Mouse (Mus musculus) limb, embryonic 11.5 days (tissue): Measurements from ENCODE around the gene Dscam. TPM values are rescaled to one million over a fixed set of nuclear protein-coding genes. Genes with fewer than 3 reads are reported as not detected.

Experiments
- ATAC-seq: fragments of 200-750 bp; cut with Nextera tagmentation; 2 replicates; pipeline ENCODE4 v1.8.0; 2017; ENCODE audit warnings: low read depth; ENCODE audit not compliant: insufficient number of reproducible peaks, low FRiP score, low TSS enrichment
- DNase-seq: peaks from one replicate; pipeline ENCODE4 v3.0.0-alpha.2; 2015; ENCODE audit warnings: low spot score
- H3K27ac ChIP-seq: fragments of 300-500 bp; sonication (generic); replicated peaks from 2 replicates; pipeline ENCODE4 v1.5.1; 2014; ENCODE audit warnings: low read depth, mild to moderate bottlenecking, low read length
- H3K27me3 ChIP-seq: fragments of 300-500 bp; sonication (generic); 2 replicates; pipeline ENCODE4 v1.6.1; 2014; ENCODE audit warnings: mild to moderate bottlenecking, low read length, mixed read lengths; ENCODE audit not compliant: control insufficient read depth, insufficient read depth
- H3K36me3 ChIP-seq: fragments of 300-500 bp; sonication (generic); 2 replicates; pipeline ENCODE4 v1.6.1; 2014; ENCODE audit warnings: mild to moderate bottlenecking, low read length, moderate library complexity, mixed read lengths; ENCODE audit not compliant: control insufficient read depth, insufficient read depth
- H3K4me1 ChIP-seq: fragments of 300-500 bp; sonication (generic); 2 replicates; pipeline ENCODE4 v1.6.1; 2014; ENCODE audit warnings: low read length, mixed read lengths; ENCODE audit not compliant: control insufficient read depth, insufficient read depth
- H3K4me2 ChIP-seq: fragments of 300-500 bp; sonication (generic); 2 replicates; pipeline ENCODE4 v1.6.1; 2014; ENCODE audit warnings: low read depth, mild to moderate bottlenecking, moderate library complexity; ENCODE audit not compliant: severe bottlenecking
- H3K4me3 ChIP-seq: fragments of 300-500 bp; sonication (generic); 2 replicates; pipeline ENCODE4 v1.5.1; 2014; ENCODE audit warnings: low read depth, low read length
- H3K9ac ChIP-seq: fragments of 300-500 bp; sonication (generic); 2 replicates; pipeline ENCODE4 v1.6.1; 2014; ENCODE audit warnings: mild to moderate bottlenecking, low read length
- H3K9me3 ChIP-seq: fragments of 300-500 bp; sonication (generic); 2 replicates; pipeline ENCODE4 v1.6.1; 2016; ENCODE audit warnings: low read length; ENCODE audit not compliant: control insufficient read depth
- WGBS: fragments of 180-500 bp; shearing (Covaris S2); extraction: QIAGEN DNeasy Blood & Tissue Kit; methylation state at CpG from one replicate; pipeline ENCODE4 v1.1.7; 2014; 5-methylcytosine and 5-hydroxymethylcytosine counted together
- polyA plus RNA-seq: library from polyadenylated mRNA; unstranded; fragments of >200 nt; fragmentation: Nextera tagmentation; extraction: Ambion mirVana; gene quantifications from 2 replicates; pipeline ENCODE4 v1.2.1, GENCODE M21; 2014

Gene Dscam
- polyA plus RNA-seq, 1 experiment from 2014 or later = 0.11 TPM

GRCm38 (mm10) chr16:97072624-97073023 lies 97.9 kb downstream of the Dscam start:
- Histone ChIP-seq H3K4me2 (no peak overlapping the region), H3K9ac (no peak overlapping the region), H3K4me3 (no peak overlapping the region), H3K4me1 (no peaks in the 10 kb centered on the region), H3K27ac (no peak overlapping the region), H3K36me3 (no peaks in the 10 kb centered on the region), H3K9me3 (no peaks in the 10 kb centered on the region), H3K27me3 (no peaks in the 10 kb centered on the region)
- WGBS = 92% methylated on average over 2 of the region's 2 CpGs
- DNase-seq (no peak), ATAC-seq (no peak)

DNA sequence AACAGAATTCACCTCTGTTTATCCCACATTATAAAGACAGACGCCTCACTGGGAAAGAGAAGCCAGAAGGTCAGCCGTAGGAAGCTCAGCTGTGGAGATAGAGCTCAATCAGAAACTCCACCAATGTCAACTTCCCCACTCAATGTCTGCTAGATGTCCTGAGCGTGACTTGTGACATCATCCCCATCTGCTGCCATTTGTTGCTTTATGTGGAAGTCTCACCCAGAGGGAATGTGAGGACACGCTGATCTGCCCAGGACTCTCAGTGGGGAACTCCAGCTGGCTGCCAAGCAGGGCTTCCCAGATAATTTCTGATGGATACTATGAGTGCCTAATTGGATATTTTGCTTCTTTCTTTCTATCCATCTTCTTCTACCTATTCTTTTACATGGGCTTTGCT lies 103.7 kb downstream of the Dscam start:
- Histone ChIP-seq H3K4me3 (no peak overlapping the region), H3K27me3 (no peaks in the 10 kb centered on the region), H3K4me1 (no peaks in the 10 kb centered on the region), H3K9me3 (no peaks in the 10 kb centered on the region; the same call in 1 of the 2 replicates), H3K27ac (no peak overlapping the region), H3K4me2 (no peak overlapping the region), H3K36me3 (no peaks in the 10 kb centered on the region), H3K9ac (no peak overlapping the region)
- WGBS = 74% methylated on average over 4 of the region's 4 CpGs
- DNase-seq (no peak), ATAC-seq (no peak)

- no peak overlapping the region for H3K27ac ChIP-seq
- H3K27me3 ChIP-seq = no peaks in the 10 kb centered on the region
- no peaks in the 10 kb centered on the region for H3K36me3 ChIP-seq
- H3K4me2 ChIP-seq = no peak overlapping the region
- no peak for ATAC-seq
- no peaks in the 10 kb centered on the region for H3K4me1 ChIP-seq
- H3K4me3 ChIP-seq = no peak overlapping the region
- H3K9ac ChIP-seq = no peak overlapping the region
- DNase-seq = no peak
- H3K9me3 ChIP-seq = no peaks in the 10 kb centered on the region; the same call in 1 of the 2 replicates
- 95% methylated on average over 3 of the region's 3 CpGs for WGBS
Measured at GRCm38 (mm10) chr16:97062207-97062606, 108.3 kb downstream of the Dscam start.

GRCm38 (mm10) chr16:97061390-97061789 lies 109.2 kb downstream of the Dscam start:
- ATAC-seq (no peak), DNase-seq (no peak)
- Histone ChIP-seq H3K9me3 (no peaks in the 10 kb centered on the region; the same call in 1 of the 2 replicates), H3K4me2 (no peak overlapping the region), H3K4me1 (no peaks in the 10 kb centered on the region), H3K4me3 (no peak overlapping the region), H3K9ac (no peak overlapping the region), H3K27me3 (no peaks in the 10 kb centered on the region), H3K36me3 (no peaks in the 10 kb centered on the region), H3K27ac (no peak overlapping the region)
- WGBS = 90% methylated on average over 7 of the region's 7 CpGs

- Histone ChIP-seq H3K36me3 (no peaks in the 10 kb centered on the region), H3K4me2 (no peak overlapping the region), H3K9ac (no peak overlapping the region), H3K4me1 (no peaks in the 10 kb centered on the region), H3K27ac (no peak overlapping the region), H3K4me3 (no peak overlapping the region), H3K9me3 (no peaks in the 10 kb centered on the region; the same call in 1 of the 2 replicates), H3K27me3 (no peaks in the 10 kb centered on the region)
- DNase-seq (no peak), ATAC-seq (no peak)
Measured at GRCm38 (mm10) chr16:97060736-97061135, 109.8 kb downstream of the Dscam start.

DNA sequence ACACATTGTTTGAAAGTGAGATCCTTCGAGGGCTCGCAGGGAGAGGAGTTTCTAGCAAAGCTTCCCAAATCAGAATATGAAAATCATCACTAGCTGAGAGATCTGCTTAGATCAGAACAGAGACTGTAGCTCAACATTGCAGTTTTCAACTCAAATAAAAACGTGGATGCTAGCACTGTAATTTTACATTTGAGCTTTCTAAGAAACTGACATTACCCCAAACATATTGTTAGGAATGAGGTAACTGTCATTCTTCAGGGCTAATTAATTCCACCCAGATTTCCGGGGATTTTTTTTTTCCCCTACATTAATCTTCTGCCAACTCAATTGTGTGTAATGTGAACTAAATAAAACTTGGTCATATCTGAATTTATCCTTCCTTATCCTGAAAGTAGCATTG lies 110.3 kb downstream of the Dscam start:
- no peaks in the 10 kb centered on the region; the same call in 1 of the 2 replicates for H3K9me3 ChIP-seq
- no peak overlapping the region for H3K4me2 ChIP-seq
- H3K36me3 ChIP-seq = no peaks in the 10 kb centered on the region
- no peak overlapping the region for H3K9ac ChIP-seq
- H3K4me1 ChIP-seq = no peaks in the 10 kb centered on the region
- WGBS = 78% methylated on average over 4 of the region's 4 CpGs
- no peak overlapping the region for H3K4me3 ChIP-seq
- ATAC-seq (no peak), DNase-seq (no peak)
- no peak overlapping the region for H3K27ac ChIP-seq
- H3K27me3 ChIP-seq = no peaks in the 10 kb centered on the region

GRCm38 (mm10) chr16:97035271-97035670 lies 135.3 kb downstream of the Dscam start:
- ATAC-seq = no peak
- Histone ChIP-seq H3K9ac (no peak overlapping the region), H3K27me3 (no peaks in the 10 kb centered on the region), H3K36me3 (no peaks in the 10 kb centered on the region), H3K4me3 (no peak overlapping the region), H3K4me2 (no peak overlapping the region), H3K27ac (no peak overlapping the region), H3K4me1 (no peaks in the 10 kb centered on the region), H3K9me3 (no peaks in the 10 kb centered on the region)
- no peak for DNase-seq
- 95% methylated on average over 4 of the region's 4 CpGs for WGBS

DNA sequence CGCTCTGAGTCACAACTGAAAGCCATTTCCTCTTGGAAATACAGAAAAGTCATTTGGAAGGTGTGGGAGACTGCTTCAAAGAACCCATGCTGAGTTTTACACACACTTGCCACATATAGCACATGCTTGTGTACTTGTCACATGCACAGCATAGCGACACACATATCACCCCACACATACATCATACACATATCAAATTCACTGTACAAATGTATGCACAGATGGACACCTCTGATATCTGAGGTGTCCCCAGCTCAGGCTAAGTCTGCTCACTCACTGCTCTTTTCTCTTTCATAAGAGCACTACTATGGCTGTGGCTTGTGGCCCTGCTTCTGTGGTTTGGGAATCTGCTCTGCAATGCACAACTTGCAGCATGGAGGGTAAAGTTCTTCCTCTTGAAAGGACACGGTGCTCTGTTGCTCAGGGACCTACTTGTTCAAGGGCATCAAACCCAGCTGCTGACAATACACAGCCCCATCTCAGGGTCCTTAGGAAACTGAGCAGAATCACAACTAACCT lies 137.0 kb downstream of the Dscam start:
- Histone ChIP-seq H3K27ac (no peak overlapping the region), H3K9me3 (no peaks in the 10 kb centered on the region), H3K4me1 (no peaks in the 10 kb centered on the region), H3K4me2 (no peak overlapping the region), H3K27me3 (no peaks in the 10 kb centered on the region), H3K36me3 (no peaks in the 10 kb centered on the region), H3K9ac (no peak overlapping the region), H3K4me3 (no peak overlapping the region)
- WGBS = 76% methylated on average over 3 of the region's 3 CpGs
- ATAC-seq (no peak), DNase-seq (no peak)

DNA sequence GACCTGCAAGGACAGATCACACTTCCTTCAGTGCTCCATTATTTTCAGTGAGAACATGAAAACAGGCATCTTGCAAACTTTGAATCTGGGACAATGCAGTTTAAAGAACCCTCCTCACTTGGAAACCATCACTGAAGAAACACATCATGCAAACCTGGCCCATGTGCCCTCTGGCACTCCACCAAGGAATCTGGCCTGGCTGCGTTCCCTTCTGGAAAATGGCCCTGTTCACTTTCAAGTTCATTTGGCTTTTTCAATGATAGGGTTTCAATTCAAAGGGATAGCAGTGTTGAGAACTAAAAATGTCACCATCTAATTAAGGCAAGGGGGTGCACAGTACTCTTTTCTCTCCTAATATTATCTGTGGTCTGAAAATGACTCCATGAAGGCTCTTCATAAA lies 142.9 kb downstream of the Dscam start:
- ATAC-seq (no peak), DNase-seq (no peak)
- H3K4me3 ChIP-seq = no peak overlapping the region
- no peaks in the 10 kb centered on the region for H3K4me1 ChIP-seq
- WGBS = 83% methylated on average over 1 of the region's 1 CpGs
- H3K27ac ChIP-seq = no peak overlapping the region
- H3K27me3 ChIP-seq = no peaks in the 10 kb centered on the region
- H3K36me3 ChIP-seq = no peaks in the 10 kb centered on the region
- no peaks in the 10 kb centered on the region for H3K9me3 ChIP-seq
- no peak overlapping the region for H3K4me2 ChIP-seq
- H3K9ac ChIP-seq = no peak overlapping the region
